Mouse (Mus musculus): ENCODE measurements around the gene Scarf1. TPM values are rescaled to one million over a fixed set of nuclear protein-coding genes. Genes with fewer than 3 reads are reported as not detected.

Scarf1 gene
- polyA plus RNA-seq, 1 experiment from 2014 or later = 3.2 TPM

DNA sequence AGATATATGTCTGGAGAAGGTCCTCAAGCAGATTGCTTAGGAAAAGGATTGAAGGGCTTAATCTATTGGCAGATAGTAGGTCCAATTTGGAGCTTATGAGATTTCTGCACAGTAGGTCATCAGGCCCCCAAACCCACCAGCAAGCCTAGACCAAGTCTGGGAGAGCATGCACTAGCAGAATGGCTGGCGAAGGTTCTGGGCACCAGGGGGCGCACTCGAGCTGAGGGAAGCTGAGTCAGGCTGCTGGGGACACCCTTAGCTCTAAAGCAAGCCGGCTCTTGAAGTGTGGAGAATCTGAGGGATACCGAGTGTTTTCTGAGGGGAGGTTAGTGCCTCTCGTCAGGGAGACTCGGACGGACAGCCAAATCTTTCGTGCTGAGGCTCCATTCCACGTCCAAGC, 17.0 kb downstream of the Scarf1 start:
- Histone ChIP-seq H3K9ac (ENCODE audit: low read depth, low read length) (peak overlapping the region; percentile 81), H3K27ac (ENCODE audit: low read depth, low read length) (peak overlapping the region; percentile 90)
- WGBS = 0% methylated on average over 10 of the region's 10 CpGs

DNA sequence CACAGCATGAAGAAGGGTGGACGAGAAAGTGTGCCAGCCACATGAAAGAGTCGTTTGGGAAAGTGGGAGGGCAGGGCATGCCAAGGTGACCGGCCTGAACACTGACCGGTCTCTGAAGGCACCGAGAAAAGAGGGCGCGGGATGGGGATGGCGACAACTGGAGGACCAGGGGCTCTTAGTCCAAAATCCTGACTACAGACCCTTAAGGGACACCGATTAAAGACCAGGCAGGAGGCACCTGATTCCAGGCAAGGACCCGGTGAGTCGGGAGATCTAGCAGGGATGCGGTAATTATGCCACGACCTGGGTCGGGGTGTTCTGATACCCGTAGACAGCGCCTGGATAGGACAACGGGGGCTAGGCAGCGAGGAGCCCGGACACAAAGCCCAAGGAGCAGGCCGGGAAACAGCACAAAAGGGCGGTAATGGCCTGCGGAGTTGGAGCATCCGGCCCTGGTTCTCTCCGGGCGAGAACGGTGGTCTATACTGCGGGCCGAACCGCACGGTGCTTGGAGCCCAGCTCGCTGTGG, 17.6 kb downstream of the Scarf1 start:
- peak overlapping the region; percentile 90 for H3K27ac ChIP-seq (ENCODE audit: low read depth, low read length)
- no peak for ATAC-seq

More for the DNA sequence above, 17.0 kb downstream of the Scarf1 start:
- Histone ChIP-seq H3K4me1 (replicated peaks; ENCODE audit: control insufficient read depth, insufficient read depth, low read length) (peaks cover 3% of the 10 kb centered on the region; the same call in 1 of the 2 replicates), H3K4me2 (replicated peaks; ENCODE audit: low read depth) (peak overlapping the region; percentile 98), H3K36me3 (ENCODE audit: control insufficient read depth, insufficient read depth) (no peaks in the 10 kb centered on the region; the same call in 1 of the 2 replicates), H3K27me3 (replicated peaks; ENCODE audit: control insufficient read depth, insufficient read depth, low read length) (no peaks in the 10 kb centered on the region), H3K4me3 (ENCODE audit: low read depth, low read length) (peak overlapping the region; percentile 62), H3K9me3 (ENCODE audit: control insufficient read depth) (no peaks in the 10 kb centered on the region)
- TF ChIP-seq CTCF (IDR thresholded peaks at IDR 0.05; ENCODE audit: low read depth) = peak; percentile 100
- ATAC-seq = peak; percentile 31; the same call in 1 of the 2 replicates

DNA sequence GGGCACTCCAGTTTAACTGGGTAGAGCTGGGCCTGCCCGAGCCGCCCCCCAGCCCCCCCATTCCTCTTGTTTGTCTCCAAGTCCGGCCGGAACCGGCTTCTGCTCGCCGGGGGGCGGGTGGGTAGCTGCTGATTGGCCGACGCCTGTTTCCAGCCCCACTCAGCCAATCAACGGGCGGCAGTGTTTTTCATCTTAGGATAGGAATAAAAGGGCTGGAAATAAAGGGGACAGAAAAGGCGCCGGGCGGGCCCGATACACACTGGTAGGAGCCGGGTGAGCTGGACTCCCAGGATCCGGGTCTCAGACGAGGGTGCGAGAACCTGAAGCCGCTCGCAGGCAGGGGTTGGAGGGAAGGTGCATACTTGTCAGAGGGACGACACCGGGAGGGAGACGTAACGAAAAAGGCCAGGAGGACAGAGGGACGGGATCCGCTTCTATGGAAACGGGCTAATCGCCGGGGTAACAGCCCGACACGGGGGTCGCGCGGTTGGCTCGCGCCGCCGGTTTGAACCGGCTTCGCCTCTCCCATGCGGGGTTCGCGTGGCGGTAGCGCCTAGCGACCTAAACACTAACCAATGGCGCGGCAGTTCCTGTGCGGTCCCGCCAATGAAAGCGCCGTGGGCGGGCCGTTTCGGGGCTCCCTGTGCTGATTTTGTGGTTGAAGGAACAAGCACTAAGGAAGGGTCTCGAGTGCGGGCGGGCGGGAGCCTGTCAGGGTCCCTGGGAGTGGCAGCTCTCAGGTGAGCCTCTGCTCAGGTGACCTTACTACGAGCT, 18.3 kb downstream of the Scarf1 start, which contains the start of gene Slc43a2:
Slc43a2 (plus strand) TSS at position 226 of the 774 bp plus-strand sequence.
- H3K27me3 ChIP-seq (replicated peaks; ENCODE audit: control insufficient read depth, insufficient read depth, low read length) = no peaks in the 10 kb centered on the region
- H3K36me3 ChIP-seq (ENCODE audit: control insufficient read depth, insufficient read depth) = peaks cover 1% of the 10 kb centered on the region; the same call in 1 of the 2 replicates
- H3K9me3 ChIP-seq (ENCODE audit: control insufficient read depth) = no peaks in the 10 kb centered on the region
- WGBS = under 1% methylated on average over 62 of the region's 62 CpGs
- peak within 1 kb of the TSS; percentile 62 for H3K4me3 ChIP-seq (ENCODE audit: low read depth, low read length)
- peak within 1 kb of the TSS; percentile 81 for H3K9ac ChIP-seq (ENCODE audit: low read depth, low read length)
- peak within 1 kb of the TSS; percentile 90 for H3K27ac ChIP-seq (ENCODE audit: low read depth, low read length)
- no peak for TF ChIP-seq CTCF (IDR thresholded peaks at IDR 0.05; ENCODE audit: low read depth)
- peak within 1 kb of the TSS; percentile 98 for H3K4me2 ChIP-seq (replicated peaks; ENCODE audit: low read depth)
- H3K4me1 ChIP-seq (replicated peaks; ENCODE audit: control insufficient read depth, insufficient read depth, low read length) = peaks cover 7% of the 10 kb centered on the region; the same call in 1 of the 2 replicates
- ATAC-seq = peak; percentile 83

More for the DNA sequence above, 17.6 kb downstream of the Scarf1 start:
- H3K4me3 ChIP-seq (ENCODE audit: low read depth, low read length) = peak overlapping the region; percentile 62
- no peaks in the 10 kb centered on the region for H3K27me3 ChIP-seq (replicated peaks; ENCODE audit: control insufficient read depth, insufficient read depth, low read length)
- no peaks in the 10 kb centered on the region for H3K9me3 ChIP-seq (ENCODE audit: control insufficient read depth)
- WGBS = under 1% methylated on average over 31 of the region's 31 CpGs
- peaks cover 7% of the 10 kb centered on the region; the same call in 1 of the 2 replicates for H3K4me1 ChIP-seq (replicated peaks; ENCODE audit: control insufficient read depth, insufficient read depth, low read length)
- no peaks in the 10 kb centered on the region; the same call in 1 of the 2 replicates for H3K36me3 ChIP-seq (ENCODE audit: control insufficient read depth, insufficient read depth)
- no peak for TF ChIP-seq CTCF (IDR thresholded peaks at IDR 0.05; ENCODE audit: low read depth)
- peak overlapping the region; percentile 81 for H3K9ac ChIP-seq (ENCODE audit: low read depth, low read length)
- peak overlapping the region; percentile 98 for H3K4me2 ChIP-seq (replicated peaks; ENCODE audit: low read depth)

DNA sequence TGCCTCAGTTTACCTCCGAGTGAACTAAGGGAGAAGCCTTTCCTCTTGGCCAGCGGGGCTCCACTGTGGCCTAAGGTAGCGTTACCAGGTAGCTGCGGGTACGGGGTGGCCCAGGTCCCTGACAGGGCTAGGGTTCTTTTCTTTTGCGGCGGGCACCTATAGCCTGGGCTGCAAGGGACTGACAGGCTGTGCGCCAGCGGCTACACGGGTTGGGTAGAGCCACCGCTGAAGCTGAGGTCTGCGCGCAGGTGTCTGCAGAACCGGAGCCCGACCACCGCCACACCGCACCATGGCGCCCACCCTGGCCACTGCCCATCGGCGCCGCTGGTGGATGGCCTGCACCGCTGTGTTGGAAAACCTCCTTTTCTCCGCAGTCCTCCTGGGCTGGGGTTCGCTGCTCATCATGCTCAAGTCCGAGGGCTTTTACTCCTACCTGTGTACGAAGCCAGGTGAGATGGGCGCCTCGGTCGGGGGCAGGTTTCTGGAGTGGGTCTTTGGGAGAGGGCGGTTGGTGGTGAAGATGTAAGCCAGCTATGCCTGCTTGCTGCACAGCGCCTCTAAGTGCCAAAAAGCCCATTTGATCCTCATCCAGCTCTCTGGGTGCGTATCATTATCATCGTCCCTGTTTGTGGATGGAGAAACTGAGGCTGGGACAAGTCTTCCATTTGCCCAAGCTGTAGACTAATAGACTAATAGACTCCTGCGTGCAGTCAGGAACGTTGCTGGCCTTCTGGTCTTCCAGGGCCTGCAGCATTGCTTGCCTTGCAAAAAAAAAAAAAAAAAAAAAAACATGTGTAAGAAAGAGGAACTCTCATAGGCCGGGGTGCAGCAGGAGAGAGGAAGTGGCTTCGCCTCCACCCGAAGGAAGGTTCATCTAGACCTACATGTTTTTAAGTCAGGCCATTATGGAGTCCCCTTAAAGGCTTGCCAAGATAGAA, 19.3 kb downstream of the Scarf1 start:
- Histone ChIP-seq H3K4me2 (replicated peaks; ENCODE audit: low read depth) (peak overlapping the region; percentile 98), H3K4me3 (ENCODE audit: low read depth, low read length) (peak overlapping the region; percentile 62), H3K27me3 (replicated peaks; ENCODE audit: control insufficient read depth, insufficient read depth, low read length) (no peaks in the 10 kb centered on the region), H3K9me3 (ENCODE audit: control insufficient read depth) (no peaks in the 10 kb centered on the region), H3K27ac (ENCODE audit: low read depth, low read length) (peak overlapping the region; percentile 90), H3K36me3 (ENCODE audit: control insufficient read depth, insufficient read depth) (peaks cover 6% of the 10 kb centered on the region; the same call in 1 of the 2 replicates), H3K9ac (ENCODE audit: low read depth, low read length) (peak overlapping the region; percentile 81), H3K4me1 (replicated peaks; ENCODE audit: control insufficient read depth, insufficient read depth, low read length) (peaks cover 7% of the 10 kb centered on the region; the same call in 1 of the 2 replicates)
- no peak for TF ChIP-seq CTCF (IDR thresholded peaks at IDR 0.05; ENCODE audit: low read depth)
- WGBS = 15% methylated on average over 38 of the region's 38 CpGs
- ATAC-seq = no peak

DNA sequence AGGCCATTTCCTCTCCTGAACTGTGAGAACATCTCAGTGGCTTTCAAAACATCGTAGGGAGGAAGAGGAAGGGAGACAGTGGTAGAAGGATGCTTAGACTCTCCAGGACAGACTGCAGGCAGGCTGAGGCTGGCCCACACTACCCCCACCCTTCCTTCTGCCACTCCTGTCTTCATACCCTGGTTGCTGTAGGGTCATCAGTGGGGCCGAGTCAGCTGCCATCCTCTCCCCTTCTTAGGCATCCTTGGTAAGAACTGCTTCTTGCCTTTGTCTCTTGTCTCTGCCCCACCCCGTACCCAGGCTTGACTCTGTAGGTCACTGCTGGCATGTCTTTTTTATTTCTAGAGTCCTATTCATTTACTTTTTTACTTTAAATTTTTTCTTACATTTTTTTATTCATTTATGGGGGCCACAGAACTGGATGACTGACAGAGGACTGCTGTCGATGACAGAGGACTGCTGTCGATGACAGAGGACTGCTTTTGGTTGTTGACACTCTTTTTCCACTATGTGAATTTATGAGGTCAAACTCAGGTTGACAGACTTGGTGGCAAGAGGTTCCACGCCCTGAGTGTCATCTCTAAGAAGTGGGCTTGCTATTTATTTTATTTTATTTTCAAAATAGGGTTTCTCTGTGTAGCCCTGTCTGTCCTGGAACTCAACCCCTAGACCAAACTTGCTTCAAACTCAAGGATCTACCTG, 20.1 kb downstream of the Scarf1 start:
- peak overlapping the region; percentile 90 for H3K27ac ChIP-seq (ENCODE audit: low read depth, low read length)
- 0 out of 2 replicates have a peak overlapping the region, but pooled peaks have one; percentile 34 for H3K9ac ChIP-seq (ENCODE audit: low read depth, low read length)
- H3K4me1 ChIP-seq (replicated peaks; ENCODE audit: control insufficient read depth, insufficient read depth, low read length) = peaks cover 11% of the 10 kb centered on the region; the same call in 1 of the 2 replicates
- no peaks in the 10 kb centered on the region for H3K9me3 ChIP-seq (ENCODE audit: control insufficient read depth)
- no peak overlapping the region for H3K4me3 ChIP-seq (ENCODE audit: low read depth, low read length)
- TF ChIP-seq CTCF (IDR thresholded peaks at IDR 0.05; ENCODE audit: low read depth) = no peak
- no peak for ATAC-seq
- H3K4me2 ChIP-seq (replicated peaks; ENCODE audit: low read depth) = peak overlapping the region; percentile 98
- H3K36me3 ChIP-seq (ENCODE audit: control insufficient read depth, insufficient read depth) = peaks cover 6% of the 10 kb centered on the region
- no peaks in the 10 kb centered on the region for H3K27me3 ChIP-seq (replicated peaks; ENCODE audit: control insufficient read depth, insufficient read depth, low read length)
- 71% methylated on average over 6 of the region's 6 CpGs for WGBS

All from intestine, postnatal 0 days (tissue).